Mouse (Mus musculus) CH12.LX (cell line): ENCODE results near the gene Tatdn2.

Source experiments
- NELFE ChIP-seq: IDR thresholded peaks from 2 replicates; pipeline ENCODE4 v1.6.1; 2011; ENCODE audit warnings: low read depth, low read length, improper control_type of control experiment
- SIN3A ChIP-seq: IDR thresholded peaks from 2 replicates; pipeline ENCODE4 v1.6.1; 2012; ENCODE audit warnings: low read length, improper control_type of control experiment, inconsistent platforms

- no peak for TF ChIP-seq NELFE
- TF ChIP-seq SIN3A = no peak
Measured at GRCm38 (mm10) chr6:113678246-113679012, 18.4 kb upstream of the Tatdn2 start.
